Mouse (Mus musculus): ENCODE results near the gene Vps35l. TPM values are rescaled to one million over a fixed set of nuclear protein-coding genes. Genes with fewer than 3 reads are reported as not detected.

The Vps35l gene
- total RNA-seq, 2 experiments from 2014 or later = 71.2 to 75.3 TPM

DNA sequence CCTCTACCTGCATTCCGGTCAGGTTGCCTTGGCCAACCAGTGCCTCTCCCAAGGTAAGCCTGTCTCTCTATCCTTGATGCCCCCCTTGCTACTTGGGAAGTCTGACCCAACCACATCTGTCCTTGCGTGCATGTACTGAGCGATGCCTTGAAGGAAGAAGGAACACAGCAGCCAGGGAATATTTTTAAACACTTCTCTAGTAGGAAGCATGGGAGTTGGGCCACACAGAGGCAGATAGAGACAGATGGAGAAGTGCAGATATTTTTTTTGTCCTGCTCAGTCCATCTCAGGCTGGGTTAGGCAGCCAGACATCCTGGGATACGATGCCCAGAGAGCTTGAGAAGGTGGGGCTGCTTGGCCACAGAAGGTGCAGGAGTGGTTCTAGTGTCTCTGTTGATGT is 73.6 kb downstream of the Vps35l start:
- DNase-seq (ENCODE audit: low spot score in 2 of 2) = no peak

DNA sequence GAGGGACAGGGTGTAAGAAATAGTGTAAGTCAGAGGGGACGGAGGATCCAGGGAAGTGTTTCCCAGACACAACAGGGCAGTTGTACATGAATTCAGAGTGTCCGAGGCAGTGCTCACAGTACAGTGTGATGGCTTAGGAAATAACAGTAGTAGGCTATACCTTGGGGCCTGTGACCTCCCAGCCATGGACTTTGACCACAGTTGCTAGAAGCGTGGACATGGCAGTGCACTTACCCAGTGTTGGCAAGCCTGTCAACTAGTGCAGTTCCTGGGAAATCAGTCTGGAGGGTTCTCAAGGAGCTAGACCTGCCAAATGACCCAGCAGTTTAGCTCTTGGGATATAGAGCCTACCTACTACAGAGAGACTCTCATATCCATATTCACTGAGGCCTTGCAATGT is 76.2 kb downstream of the Vps35l start:
- no peak for DNase-seq (ENCODE audit: low spot score in 2 of 2)

DNA sequence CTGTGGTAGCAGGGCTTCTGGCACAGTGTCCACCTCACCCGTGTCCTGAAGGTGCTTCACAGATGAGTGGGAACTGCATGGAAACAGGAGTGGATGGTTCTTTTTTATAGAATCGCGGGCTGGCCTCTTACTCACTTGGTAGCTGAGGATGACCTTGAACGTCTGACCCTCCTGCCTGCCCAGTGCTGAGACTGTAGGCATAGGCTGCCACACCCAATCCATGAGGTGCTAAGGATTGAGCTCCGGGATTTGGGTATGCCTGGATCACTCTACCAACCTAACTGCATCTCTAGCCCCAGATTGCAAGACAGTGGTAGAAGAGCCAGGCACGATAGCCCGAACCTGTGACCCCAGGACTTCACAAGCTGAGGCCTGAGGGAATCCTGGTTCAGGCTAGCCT is 77.7 kb downstream of the Vps35l start:
- no peak for DNase-seq (ENCODE audit: low spot score in 2 of 2)

DNA sequence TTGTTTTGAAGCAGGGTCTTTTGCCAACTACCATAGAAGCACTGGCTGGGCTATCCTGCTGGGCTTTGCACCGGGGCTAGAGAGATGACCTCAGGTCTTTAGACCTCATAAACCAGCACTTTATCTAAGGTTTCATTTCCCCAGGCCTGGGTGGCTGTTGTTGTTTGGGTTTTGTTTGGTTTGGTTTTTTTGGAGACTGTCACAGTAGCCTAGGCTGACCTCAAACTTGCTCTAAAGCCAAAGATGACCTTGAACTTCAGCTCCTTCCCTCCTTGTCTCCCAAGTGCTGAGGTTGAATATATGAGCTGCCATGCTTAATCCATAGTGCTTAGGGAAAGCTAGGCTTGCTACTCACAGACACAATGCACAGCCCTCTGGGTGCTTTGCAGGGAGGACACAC is 79.6 kb downstream of the Vps35l start:
- DNase-seq (ENCODE audit: low spot score in 2 of 2) = no peak

DNA sequence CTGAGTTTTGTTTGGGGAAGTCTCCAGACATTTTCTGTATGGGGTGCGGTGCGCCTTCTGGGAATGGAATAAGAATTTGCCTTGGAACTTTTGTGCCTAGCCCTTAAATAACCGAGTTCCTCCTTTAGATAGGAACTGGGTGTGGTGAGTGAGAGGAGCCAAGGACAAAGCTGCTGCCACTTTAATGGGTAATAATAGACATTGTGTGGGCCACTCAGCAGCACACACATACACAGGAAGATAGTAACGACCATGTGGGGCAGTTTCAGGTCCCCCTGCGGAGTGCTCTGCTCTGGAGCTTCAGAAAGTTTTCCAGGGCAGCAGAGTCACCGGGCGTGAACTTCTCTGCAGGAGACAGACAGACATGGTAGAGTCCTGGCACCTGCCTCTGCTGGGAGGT is 81.3 kb downstream of the Vps35l start:
- DNase-seq (ENCODE audit: low spot score in 2 of 2) = no peak

DNA sequence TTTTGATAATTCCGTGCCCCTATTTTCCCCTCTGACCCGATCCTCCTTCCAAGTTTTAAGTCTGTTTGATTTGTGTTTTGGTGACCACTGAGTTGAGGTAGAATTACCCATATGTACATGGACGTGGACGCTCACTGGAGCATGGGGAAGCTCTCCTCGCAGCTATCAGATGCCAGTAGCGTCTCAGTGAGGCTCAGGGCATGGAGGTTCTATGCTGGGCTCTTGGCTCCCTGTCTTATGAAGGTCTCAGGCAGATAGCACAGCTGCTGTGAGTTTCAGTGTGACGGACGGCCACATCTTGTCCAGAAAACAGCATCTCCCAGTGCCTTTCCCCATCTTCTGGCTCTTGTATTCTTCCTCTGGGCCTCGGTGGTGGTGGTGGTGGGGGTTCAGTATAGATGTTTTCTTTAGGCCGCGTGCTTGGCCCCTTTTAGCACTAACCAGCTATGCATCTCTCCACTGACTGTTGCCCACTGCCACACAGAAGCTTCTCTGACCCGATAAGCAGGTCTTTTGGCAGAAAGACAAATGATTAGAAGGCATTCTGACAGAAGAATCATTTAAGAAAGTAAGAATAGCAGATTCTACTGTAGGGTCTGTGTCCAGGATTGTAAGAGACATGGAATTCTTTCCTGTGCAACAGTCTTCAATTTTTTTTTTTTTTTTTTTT is 82.0 kb downstream of the Vps35l start:
- no peak for DNase-seq (ENCODE audit: low spot score in 2 of 2)

DNA sequence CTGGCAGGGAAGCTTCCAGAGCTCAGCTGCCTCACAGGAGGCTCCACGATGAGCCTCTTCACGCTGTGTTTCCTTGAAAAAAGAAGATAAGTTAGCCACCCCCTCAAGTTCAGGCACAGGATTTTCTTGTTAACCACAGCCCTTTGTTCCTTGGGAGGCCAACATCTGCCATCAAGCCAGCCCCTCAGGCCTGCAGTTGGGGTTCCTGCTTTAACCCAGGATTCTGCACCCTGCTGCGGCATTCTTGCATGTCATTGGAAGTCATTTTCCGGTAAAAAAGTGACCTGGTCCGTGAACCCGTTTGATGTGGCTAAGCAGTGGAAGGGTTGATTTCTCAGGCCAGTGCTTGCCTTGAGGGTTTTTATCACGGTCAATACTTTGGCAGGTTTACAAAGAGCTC is 84.4 kb downstream of the Vps35l start:
- no peak for DNase-seq (ENCODE audit: low spot score in 2 of 2)

DNA sequence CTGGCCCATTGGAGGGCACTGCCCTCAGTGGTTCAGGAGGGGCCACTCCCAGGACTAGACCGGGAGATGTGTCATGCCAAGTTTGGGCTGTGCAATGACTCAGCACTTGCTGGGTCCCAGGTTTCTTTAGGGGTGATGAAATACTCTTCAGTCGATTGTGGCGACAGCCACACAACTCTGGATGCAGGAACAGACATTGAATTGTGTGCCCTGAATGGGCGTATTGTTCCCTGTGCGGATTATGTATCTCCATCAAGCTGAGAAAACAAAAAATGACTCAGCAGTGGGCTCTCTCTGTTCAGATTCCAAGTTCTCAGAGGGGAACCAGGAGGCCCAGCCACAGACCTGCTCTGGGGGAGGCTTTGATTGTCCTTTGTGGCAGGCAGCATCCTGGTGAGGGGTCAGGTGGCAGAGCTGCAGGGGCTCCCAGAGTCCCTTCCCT is 88.0 kb downstream of the Vps35l start:
- no peak for DNase-seq (ENCODE audit: low spot score in 2 of 2)

DNA sequence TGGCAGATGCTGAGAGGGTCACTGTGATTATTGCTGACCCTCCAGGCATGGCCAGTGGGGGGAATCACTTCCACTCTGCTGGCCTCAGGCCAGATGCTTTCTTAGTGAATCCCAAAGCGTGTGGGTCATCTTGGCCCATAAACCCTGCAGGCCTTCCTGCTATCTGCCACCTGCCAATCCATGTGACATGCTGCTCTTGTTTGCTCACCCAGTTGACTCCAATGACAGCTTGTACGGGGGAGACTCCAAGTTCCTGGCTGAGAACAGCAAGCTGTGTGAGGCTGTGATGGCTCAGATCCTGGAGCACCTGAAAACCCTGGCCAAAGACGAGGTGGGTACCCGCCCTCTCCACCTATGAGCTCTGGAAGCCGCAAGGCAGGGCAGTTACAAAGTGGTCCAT is 97.9 kb downstream of the Vps35l start:
- no peak for DNase-seq (ENCODE audit: low spot score in 2 of 2)

DNA sequence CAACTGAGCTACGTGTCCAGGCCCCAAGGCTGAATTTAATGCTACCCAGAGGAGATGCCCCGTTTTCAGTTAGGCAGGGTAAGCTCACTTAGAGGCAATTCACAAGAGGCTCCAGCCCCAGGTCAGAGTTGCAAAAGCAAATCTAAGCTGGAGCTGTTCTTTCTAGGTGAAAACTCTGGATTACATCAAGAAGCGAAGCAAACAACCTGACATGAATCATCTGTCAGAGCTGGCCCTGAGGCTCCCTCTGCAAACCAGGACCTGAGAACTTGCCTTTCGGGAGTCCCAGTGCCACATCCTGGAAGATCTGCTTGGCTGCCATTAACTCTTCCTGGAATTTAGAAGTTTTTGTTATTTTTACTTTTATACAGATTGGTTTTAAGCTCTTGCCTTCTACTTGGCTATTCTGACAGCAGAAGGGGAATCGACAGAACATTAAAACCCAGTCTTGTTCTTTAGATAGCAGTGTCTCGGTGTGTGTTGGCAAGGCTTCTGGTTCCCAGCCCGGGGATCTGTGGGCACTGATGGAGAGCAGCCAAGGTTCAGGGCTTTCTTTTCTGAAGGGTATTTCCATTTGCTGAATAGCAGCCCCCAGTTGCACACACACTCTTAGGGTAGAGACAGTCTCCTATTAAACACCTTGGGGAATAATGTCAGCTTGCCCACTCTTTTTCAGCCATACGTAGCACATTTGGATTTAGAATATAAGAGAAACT is 101.2 kb downstream of the Vps35l start:
- DNase-seq (ENCODE audit: low spot score in 2 of 2) = no peak

DNA sequence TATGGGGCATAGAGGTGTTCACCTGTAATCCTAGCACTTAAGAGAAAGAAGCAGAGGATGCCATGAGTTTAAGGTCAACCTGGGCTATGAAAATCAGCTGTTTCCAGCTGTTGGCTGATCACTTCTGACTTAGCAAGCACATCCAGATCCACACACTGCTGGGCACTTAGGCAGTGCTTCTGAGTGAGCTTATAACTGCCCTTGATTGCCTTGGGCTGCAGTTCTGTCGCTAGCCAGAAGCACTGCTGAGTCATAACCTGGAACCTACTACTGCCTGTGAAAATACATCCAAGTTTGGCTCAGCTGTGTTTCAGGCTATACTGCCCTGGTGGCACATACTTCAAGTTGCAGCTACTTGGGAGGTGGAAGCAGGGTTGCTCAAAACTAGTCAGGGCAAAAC is 101.8 kb downstream of the Vps35l start:
- DNase-seq (ENCODE audit: low spot score in 2 of 2) = no peak

DNA sequence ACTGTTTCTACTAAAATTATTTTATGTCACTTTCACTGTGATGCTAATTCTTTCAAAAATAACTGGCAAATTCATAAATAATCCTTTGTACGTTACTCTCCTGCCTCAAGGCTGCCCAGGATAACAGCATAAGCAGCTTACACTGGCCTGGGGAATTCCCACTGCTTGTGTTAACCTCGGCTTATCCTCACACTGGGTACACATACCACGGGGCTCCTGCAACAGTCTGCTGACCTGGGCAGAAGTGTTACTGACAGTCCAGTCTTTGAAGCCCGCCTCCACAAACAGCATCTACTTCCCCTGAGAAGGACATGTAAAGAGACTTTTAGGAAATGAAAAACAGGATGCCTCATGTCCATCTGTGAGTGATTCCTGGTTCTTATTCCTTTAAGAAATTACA is 102.9 kb downstream of the Vps35l start:
- DNase-seq (ENCODE audit: low spot score in 2 of 2) = no peak

DNA sequence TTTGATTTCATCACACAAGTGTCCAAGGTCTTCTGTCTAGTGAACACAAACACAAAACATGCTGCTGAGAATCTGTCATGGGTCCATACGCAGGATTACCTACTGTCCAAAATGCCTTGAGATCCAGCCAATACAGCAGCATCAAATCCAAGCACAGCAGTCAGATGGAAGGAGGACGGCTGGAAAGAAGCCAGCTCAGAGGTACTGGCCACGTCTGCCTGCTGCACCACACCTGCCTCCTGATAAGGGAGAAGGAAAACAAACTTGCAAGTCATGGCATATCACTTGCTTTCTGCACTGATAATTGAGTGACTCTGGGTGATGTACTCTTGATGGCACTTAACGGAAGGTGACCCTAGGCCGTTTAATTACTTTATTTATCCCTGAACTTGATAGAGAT is 105.1 kb downstream of the Vps35l start:
- DNase-seq (ENCODE audit: low spot score in 2 of 2) = no peak

DNA sequence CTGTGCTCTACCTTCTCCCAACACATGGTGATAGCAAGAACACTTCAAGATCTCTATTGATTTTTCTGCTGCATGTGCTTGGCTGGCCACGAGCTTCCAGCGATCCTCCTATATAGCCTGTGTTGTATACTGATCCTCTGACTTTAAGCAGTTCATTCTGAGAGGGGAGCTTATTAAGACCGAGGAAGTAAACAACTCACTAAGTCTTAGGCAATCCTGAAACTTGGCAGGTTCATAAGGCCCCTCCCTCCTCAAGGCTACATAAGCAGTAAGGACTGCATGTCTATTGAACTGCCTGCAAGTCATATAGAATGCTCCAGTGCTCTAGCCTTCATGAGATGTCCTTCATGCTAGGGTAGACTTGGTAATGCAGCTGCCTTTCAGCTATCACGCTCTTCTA is 106.3 kb downstream of the Vps35l start:
- DNase-seq (ENCODE audit: low spot score in 2 of 2) = no peak

DNA sequence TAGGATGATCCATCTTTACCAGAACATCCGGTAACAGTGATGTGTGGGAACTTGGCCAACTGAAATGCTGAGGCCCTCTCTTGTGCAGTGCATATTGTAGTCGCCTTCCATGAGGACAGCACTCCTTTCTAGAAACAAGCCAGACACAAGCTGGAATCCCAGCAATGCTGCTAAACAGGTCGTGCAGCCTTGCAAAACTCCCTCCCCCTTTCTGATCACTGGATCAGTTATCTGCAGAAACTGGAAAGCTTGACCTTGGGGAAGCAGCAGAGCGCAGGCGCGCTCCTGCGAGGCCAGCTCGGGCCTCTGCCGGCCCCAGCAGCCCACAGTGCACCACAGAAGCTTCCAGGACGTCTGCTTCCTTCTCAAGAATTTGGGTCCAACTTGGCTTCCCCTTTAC is 108.8 kb downstream of the Vps35l start:
- no peak for DNase-seq (ENCODE audit: low spot score in 2 of 2)

DNA sequence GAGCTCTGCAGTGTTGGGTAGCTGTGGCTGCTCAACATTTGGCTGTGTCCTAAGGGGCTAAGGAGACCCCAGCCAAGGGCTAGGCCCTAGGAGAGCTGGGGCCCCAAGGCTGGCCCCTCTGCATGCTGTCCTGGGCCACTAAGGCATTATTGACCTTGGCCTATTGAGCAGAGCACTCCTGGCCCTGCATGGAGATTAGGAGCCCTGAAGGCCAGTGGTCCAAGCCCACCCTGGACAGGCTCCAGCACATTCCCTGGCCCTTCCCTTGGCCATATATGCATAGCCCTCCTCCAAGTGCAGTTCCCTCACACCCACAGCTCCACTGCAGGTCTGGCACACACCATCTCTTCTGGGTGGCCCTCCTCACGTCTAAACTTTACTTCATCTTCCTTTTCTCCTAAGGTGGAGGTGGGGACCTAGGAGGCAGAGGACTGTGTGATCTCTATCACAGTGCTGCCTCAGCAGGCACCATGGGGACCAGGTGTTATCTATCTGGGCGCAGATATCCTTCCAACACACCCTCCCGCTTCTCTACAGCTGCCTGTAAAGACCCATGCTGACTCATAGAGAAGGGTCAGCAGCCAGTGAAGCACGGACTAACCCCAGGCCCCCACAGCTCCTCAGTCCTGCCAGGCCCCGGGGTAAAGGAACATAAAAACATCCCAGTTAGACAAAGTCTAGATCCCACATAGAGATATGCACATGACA is 109.7 kb downstream of the Vps35l start:
- no peak for DNase-seq (ENCODE audit: low spot score in 2 of 2)

DNA sequence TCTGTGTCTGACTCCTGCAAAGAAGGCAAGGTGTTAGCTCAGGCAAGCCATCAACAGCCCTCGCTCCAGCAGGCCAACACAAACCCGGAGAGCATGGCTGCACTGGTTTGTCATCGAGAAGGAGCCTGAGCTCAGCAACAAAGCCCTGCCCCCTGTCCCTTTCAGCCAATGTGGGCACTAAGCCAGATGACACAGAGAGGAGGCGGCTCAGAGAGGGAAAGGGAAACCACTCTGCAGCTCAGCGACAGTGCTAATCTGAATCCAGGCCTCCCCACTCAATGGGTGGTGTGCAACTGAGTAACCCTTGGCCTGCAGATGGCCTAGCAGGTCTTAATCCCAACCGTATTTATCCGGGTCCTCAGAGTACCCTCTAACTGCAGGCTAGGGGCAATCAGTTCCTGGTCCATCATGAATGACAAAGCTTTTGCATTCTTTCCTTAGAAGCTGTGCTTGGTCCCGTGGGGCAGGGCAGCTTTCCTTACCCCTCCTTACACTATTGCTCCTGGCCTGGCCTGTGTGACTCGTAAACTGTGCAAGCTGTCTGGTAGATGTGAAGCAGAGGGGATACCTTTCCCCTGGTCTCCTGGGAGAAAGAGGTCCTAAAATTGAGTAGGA is 110.8 kb downstream of the Vps35l start:
- DNase-seq (ENCODE audit: low spot score in 2 of 2) = peak in 1 of 2 experiments; percentile 30

DNA sequence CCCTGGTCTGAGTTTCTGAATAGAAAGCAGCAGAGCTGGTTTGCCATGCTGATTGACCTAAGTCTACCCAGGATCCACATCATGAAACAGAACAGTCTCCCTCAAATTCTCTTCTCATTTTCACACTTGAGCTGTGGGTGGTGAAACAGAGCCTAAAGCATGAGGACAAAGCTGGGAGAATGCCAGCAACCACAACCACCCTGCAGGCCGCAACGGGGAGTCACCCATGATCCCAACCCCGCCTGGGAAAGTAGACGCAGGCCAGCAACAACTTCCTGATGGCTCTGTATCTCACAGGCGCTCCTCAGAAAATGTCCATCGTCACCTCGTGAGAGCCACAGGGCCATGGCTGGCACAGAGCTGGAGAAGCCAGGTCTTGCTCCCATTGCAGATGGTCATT is 111.5 kb downstream of the Vps35l start:
- DNase-seq (ENCODE audit: low spot score in 2 of 2) = no peak

DNA sequence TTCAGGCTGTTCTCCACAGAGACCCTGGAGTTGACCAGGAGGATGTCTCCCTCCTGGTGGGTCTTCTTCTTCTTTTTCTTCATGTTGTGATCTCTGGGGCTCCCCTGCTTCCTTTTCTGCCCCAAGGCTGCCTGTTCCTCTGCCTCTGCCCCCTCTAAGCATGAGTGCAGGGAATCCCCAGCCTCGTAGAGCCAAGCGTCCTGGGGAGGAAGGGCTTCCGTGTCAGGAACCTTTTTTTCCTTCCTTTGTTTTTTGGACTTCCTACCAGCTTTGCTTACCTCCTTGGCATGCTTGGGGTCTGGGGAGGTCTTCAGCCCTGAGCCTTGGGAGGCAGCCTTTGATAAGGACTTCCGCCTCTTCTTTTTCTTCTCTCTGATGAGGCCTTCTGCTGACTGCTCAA is 112.6 kb downstream of the Vps35l start:
- DNase-seq (ENCODE audit: low spot score in 2 of 2) = no peak

DNA sequence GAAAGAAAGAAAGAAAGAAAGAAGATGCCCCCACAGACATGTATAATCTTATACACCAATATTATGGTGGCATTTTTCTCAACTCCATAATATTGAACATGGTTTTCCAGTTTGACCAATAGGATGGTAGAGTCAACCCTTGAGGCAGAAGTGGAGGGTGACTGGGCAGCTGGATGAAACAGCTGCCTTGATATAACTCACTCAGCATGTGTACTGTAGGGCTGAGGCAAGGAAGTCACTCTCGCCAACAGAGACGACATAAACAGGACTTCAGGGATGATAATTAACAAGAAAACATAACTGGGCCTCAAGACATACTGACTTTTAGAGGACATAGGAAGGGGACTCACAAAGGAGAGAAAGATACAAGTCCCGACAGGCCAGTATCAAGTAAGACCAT is 114.6 kb downstream of the Vps35l start:
- DNase-seq (ENCODE audit: low spot score in 2 of 2) = no peak

DNA sequence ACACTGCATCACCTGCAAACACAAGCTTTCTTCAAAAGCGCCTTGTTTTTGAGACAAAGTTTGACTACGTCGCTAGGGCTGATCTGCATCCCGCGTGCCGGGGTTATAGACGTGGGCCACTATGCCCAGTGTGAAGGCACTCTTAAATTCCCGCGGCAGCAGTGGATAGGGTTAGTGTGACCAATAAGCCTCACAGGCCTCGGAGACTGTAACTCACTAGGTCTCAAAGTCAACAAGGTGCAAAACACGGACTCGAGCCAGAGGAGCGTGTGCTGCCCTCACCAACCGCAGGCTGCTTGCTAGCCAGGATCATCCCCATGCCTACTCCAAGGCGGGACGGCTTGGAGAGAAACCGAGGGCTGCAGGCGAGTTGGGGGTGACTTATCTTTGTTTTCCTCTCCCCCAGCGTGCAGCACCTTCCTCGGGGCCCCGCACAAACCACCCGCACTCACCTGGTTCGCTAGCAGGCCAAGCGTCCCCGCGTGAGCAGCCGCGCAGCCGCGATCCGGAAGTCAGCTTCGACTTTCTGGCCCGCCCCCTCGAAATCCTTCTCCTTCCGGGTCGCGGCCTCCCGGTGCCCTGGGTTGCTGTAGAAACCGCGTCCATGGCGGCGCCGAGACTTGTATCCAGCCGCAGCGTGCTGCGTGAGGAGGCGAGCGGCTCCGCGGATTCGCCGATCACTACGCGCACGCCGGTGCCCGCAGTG is 115.3 kb downstream of the Vps35l start, which contains the start of gene Iqck:
Gene Iqck, plus strand, starts transcription at position 582 of the 706 bp plus-strand sequence.
- peak; percentile 89 to 90 for DNase-seq (ENCODE audit: low spot score in 2 of 2)

All from adrenal gland, postnatal 4 days (tissue).